Mouse (Mus musculus) midbrain, embryonic 14.5 days (tissue): Measurements from ENCODE around the gene Pip5k1b. TPM values are rescaled to one million over a fixed set of nuclear protein-coding genes. Genes with fewer than 3 reads are reported as not detected.

Experiments
- ATAC-seq: fragments of 200-750 bp; cut with Nextera tagmentation; 2 replicates; pipeline ENCODE4 v1.8.0; 2017; ENCODE audit warnings: moderate number of reproducible peaks, moderate library complexity; ENCODE audit not compliant: low FRiP score, low TSS enrichment
- DNase-seq: peaks from one replicate; pipeline ENCODE4 v3.0.0-alpha.2; 2015
- H3K27ac ChIP-seq: fragments of 300-500 bp; sonication (generic); replicated peaks from 2 replicates; pipeline ENCODE4 v1.5.1; 2014; ENCODE audit warnings: mild to moderate bottlenecking, low read depth, low read length, moderate library complexity
- H3K27me3 ChIP-seq: fragments of 300-500 bp; sonication (generic); 2 replicates; pipeline ENCODE4 v1.6.1; 2014; ENCODE audit warnings: low read length, control low read depth, mixed read lengths; ENCODE audit not compliant: control insufficient read depth, insufficient read depth
- H3K36me3 ChIP-seq: fragments of 300-500 bp; sonication (generic); 2 replicates; pipeline ENCODE4 v1.6.1; 2014; ENCODE audit warnings: low read length, control low read depth; ENCODE audit not compliant: control insufficient read depth, insufficient read depth
- H3K4me1 ChIP-seq: fragments of 300-500 bp; sonication (generic); 2 replicates; pipeline ENCODE4 v1.6.1; 2014; ENCODE audit warnings: mild to moderate bottlenecking, antibody characterized with exemption, low read length, control low read depth; ENCODE audit not compliant: control insufficient read depth, insufficient read depth
- H3K4me2 ChIP-seq: fragments of 300-500 bp; sonication (generic); 2 replicates; pipeline ENCODE4 v1.6.1; 2014; ENCODE audit warnings: mild to moderate bottlenecking, low read length, moderate library complexity
- H3K4me3 ChIP-seq: fragments of 300-500 bp; sonication (generic); replicated peaks from 2 replicates; pipeline ENCODE4 v1.5.1; 2014; ENCODE audit warnings: low read depth, low read length
- H3K9ac ChIP-seq: fragments of 300-500 bp; sonication (generic); replicated peaks from 2 replicates; pipeline ENCODE4 v1.6.1; 2014; ENCODE audit warnings: mild to moderate bottlenecking, low read length, moderate library complexity
- H3K9me3 ChIP-seq: fragments of 300-500 bp; sonication (generic); 2 replicates; pipeline ENCODE4 v1.6.1; 2016; ENCODE audit warnings: low read length, control low read depth, mixed read lengths; ENCODE audit not compliant: control insufficient read depth
- WGBS: fragments of 180-500 bp; shearing (Covaris S2); extraction: QIAGEN DNeasy Blood & Tissue Kit; methylation state at CpG from one replicate; pipeline ENCODE4 v1.1.7; 2014; 5-methylcytosine and 5-hydroxymethylcytosine counted together
- polyA plus RNA-seq: library from polyadenylated mRNA; unstranded; fragments of >200 nt; fragmentation: Nextera tagmentation; extraction: Ambion mirVana; gene quantifications from 2 replicates; pipeline ENCODE4 v1.2.1, GENCODE M21; 2014

Pip5k1b gene
- polyA plus RNA-seq, 1 experiment from 2014 or later, result 2.1 TPM

DNA sequence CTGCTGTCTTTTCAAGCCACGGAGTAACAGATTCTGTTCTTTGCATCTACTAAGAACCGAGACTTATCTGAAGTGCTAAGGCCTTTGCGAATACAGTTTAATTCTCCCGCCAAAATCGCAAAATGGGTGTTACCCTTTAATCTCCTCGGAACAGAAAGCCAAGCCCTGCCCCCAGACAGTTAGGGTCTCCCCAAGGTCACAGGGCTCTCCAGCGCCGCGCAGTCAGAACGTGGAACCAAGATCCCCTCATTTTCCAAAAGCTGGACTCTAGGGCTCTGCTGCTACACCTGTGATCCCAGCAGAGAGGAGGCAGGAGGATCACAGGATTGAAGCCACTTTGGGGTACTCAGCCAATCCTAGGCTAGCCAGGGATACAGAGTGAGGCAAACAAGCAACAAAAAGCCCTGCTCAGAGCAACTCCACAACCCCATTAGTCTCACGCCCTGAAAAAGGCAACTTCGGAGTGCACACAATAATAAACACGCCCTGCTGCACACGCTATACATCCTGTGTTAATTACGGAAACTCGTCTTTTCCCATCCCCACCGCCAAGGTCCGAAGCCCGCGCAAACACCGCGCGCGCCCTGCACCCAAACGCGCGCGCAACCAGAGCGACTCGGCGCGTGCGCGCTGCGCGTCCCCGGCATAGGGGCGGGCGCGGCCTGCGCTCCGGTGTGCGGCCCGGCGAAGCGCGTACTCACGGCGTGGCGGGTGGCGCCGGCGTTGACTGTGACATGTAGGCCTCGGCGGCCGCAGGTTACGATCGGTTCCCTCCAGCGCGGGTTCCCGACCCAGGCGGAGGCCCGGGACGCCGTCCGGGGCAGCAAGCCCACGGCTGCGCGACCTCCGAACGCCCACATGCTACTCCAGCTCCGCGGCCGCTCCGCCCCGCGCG, 275.7 kb downstream of the Pip5k1b start:
- Histone ChIP-seq H3K27ac (peak overlapping the region; percentile 81), H3K4me2 (peak overlapping the region; percentile 90), H3K9me3 (no peaks in the 10 kb centered on the region), H3K4me3 (peak overlapping the region; percentile 66), H3K9ac (peak overlapping the region; percentile 68), H3K27me3 (no peaks in the 10 kb centered on the region), H3K36me3 (no peaks in the 10 kb centered on the region), H3K4me1 (peaks cover 8% of the 10 kb centered on the region; the same call in 1 of the 2 replicates)
- ATAC-seq, result peak; percentile 79
- peak; percentile 95 for DNase-seq
- WGBS, result under 1% methylated on average over 78 of the region's 78 CpGs

DNA sequence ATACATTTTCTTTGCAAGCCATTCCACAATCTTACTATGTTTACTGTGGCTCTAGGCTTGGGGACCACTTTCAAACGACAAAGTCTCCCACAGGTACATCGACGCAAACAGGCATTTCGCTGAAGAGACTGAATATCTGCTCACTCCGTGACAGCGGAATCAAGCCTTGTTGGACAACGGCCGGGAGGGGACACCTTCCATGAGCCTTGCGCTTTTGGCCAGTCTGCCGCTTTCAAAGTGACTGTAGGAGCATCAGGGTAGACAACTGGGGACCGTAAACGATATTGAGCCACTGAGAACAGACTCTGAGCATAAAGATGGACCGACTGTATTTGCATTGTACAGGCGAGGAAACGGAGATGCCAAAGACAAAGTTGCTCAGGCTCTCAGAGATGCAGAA, 276.8 kb downstream of the Pip5k1b start:
- ATAC-seq, result no peak
- Histone ChIP-seq H3K36me3 (no peaks in the 10 kb centered on the region), H3K27ac (no peak overlapping the region), H3K9ac (no peak overlapping the region), H3K4me3 (no peak overlapping the region), H3K27me3 (no peaks in the 10 kb centered on the region), H3K4me1 (peaks cover 8% of the 10 kb centered on the region; the same call in 1 of the 2 replicates), H3K4me2 (peak overlapping the region; percentile 90), H3K9me3 (no peaks in the 10 kb centered on the region)
- WGBS, result 85% methylated on average over 15 of the region's 15 CpGs
- DNase-seq, result no peak

DNA sequence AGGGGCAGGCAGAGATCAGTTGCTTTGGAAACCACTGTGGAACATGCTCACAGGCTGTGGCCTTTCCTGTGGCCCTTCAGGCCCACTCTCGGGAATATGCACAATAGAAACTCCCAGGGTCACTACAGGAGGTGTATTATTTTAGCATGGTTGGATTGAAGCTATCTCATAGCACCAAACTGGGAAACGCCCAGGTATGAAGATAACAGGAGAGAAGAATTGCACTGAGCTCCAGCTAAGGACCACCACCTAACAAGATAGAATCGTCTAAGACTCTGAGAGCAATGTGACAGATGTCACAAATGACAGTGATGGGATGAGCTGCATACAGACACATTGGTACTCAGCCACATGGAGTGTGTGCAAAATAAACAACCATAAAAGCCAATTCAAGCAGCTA, 281.4 kb downstream of the Pip5k1b start:
- Histone ChIP-seq H3K36me3 (no peaks in the 10 kb centered on the region), H3K4me3 (no peak overlapping the region), H3K9me3 (no peaks in the 10 kb centered on the region), H3K27me3 (no peaks in the 10 kb centered on the region), H3K9ac (no peak overlapping the region), H3K4me2 (no peak overlapping the region), H3K4me1 (peaks cover 14% of the 10 kb centered on the region; the same call in 1 of the 2 replicates), H3K27ac (no peak overlapping the region)
- DNase-seq, result no peak
- WGBS, result 57% methylated on average over 3 of the region's 3 CpGs
- ATAC-seq, result no peak

DNA sequence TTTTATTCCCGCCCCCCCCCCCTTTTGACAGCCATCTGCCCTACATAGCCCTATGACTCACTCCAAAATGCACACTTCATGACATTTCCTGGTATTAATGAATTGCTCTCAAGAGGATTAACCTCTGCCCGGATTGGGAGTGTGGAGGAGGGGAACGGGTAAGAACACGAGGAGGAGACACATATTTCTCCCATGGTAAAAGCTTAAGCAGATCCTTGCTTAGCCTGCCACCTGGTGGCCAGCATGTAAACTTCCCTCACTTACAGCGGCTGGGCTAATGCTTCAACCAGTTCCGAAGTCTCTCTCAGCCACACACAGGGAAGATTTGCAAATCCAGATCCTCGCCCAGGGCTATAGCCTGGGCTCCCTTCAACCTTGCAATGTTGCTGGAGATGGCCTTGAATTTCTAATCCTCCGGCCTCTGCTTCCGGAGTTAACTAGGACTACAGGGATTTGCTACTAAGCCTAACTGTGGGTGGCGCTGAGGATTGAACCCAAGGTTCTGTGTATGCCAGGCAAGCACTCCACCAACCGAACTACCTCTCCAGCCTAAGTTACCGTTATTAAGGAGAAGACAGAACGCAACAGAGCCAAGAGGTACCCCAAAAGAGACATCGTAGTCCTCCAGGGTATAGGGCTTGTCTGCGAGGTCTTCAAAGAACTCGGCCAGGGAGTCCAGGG, 283.8 kb downstream of the Pip5k1b start:
- Histone ChIP-seq H3K27me3 (no peaks in the 10 kb centered on the region), H3K4me2 (peak overlapping the region; percentile 28), H3K4me3 (no peak overlapping the region), H3K9ac (no peak overlapping the region), H3K27ac (no peak overlapping the region), H3K4me1 (peaks cover 21% of the 10 kb centered on the region), H3K9me3 (no peaks in the 10 kb centered on the region), H3K36me3 (no peaks in the 10 kb centered on the region)
- DNase-seq (peak; percentile 93), ATAC-seq (peak; percentile 81)
- 44% methylated on average over 16 of the region's 16 CpGs for WGBS

DNA sequence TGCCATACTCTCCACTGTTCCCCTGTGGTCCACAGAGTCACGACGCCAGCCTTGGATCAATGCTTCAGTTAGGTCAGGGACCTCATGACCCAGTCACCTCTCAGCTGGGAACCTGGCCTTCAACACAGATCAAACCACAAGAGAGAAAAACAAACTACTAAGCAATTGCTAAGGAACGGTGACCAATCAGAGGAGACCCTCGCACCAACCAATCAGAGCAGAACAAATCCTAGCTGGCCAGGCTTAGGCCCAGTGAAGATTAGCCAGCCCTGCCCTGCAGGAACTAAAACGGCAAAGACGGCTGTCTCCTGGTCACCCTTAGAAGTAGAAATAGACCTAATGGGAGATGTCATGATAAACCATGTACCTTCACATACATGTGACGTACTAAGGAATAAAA, 284.3 kb downstream of the Pip5k1b start:
- 30% methylated on average over 7 of the region's 7 CpGs for WGBS
- H3K4me2 ChIP-seq, result peak overlapping the region; percentile 28
- H3K27ac ChIP-seq, result no peak overlapping the region
- no peak overlapping the region for H3K9ac ChIP-seq
- H3K27me3 ChIP-seq, result no peaks in the 10 kb centered on the region
- no peaks in the 10 kb centered on the region for H3K9me3 ChIP-seq
- peak; percentile 62 for ATAC-seq
- peak; percentile 48 for DNase-seq
- peaks cover 21% of the 10 kb centered on the region for H3K4me1 ChIP-seq
- no peak overlapping the region for H3K4me3 ChIP-seq
- H3K36me3 ChIP-seq, result no peaks in the 10 kb centered on the region

DNA sequence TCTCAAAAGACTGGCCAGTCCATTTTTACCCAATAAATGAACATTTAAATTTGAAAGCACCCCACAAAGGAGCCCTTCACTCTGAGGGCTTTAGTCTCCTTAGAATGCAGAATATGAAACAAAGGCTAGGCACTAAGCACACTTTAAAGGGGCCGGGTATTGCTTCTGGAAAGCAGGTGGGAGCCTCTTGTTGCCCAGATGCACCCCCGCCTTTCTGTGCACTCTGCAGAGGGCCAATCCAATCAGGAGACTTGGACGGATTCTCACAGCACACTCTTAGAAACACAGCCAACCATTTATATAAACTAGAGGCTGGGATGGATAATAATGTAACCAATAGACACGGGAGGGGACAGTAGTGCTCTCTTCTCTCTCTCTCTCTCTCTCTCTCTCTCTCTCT, 287.1 kb downstream of the Pip5k1b start:
- Histone ChIP-seq H3K36me3 (no peaks in the 10 kb centered on the region; the same call in 1 of the 2 replicates), H3K9me3 (no peaks in the 10 kb centered on the region), H3K9ac (no peak overlapping the region), H3K27ac (peak overlapping the region; percentile 64), H3K27me3 (no peaks in the 10 kb centered on the region), H3K4me1 (peaks cover 21% of the 10 kb centered on the region), H3K4me2 (no peak overlapping the region), H3K4me3 (no peak overlapping the region)
- 16% methylated on average over 4 of the region's 4 CpGs for WGBS
- DNase-seq (peak; percentile 55), ATAC-seq (0 out of 2 replicates have a peak, but pooled peaks have one; percentile 42)

DNA sequence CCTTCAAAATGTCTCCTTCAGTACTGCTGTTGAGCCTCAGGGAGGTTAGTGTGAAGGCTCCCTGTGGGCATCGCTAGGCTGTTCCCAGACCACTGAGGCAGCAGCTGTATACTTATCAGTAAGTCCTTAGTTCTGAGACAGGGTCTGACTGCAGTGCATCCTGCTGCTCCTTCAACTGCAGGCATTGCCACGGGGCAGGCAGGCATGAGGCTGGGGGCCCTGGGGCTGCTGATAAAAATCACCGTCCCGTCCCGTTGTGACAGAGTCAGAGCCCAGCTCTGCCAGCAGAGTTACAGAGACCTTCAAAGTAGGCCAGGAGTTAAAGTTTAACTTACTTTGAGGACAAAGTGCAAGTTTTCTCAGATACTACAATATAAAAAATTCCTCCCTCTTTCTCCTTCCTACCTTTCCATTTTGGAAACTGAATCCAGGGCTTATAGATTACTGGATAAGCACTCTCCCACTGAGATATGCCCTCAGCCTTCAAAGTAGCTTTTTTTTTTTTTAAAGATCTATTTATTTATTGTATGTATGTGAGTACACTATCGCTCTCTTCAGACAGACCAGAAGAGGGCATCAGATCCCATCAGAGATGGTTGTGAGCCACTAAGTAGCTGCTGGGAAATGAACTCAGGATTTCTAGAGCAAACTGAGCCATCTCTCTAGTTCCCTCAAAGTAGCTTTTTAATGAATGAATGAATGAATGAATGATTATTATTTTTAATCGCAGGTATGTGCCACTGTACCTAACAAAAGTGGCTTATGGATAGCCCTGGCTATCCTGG, 289.4 kb downstream of the Pip5k1b start:
- H3K27ac ChIP-seq, result no peak overlapping the region

DNA sequence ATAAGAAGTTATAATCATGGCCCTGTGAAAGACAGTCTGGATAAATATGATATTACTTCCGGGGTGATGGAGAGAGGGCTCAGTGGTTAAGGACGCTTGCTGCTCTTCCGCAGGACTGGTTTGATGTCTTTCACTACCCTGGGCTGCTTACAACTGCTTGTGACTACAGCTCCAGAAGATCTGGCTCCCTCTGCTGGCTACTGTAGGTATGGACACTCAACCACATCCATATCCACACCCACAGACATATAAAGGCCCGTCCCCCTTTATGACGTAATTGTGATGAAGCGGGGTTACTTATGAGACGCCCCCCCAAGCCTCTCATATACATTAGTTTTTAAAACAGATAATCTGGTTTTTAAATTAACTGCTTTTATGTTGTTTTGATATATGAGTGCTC, 290.7 kb downstream of the Pip5k1b start:
- H3K4me2 ChIP-seq, result no peak overlapping the region
- peaks cover 10% of the 10 kb centered on the region; the same call in 1 of the 2 replicates for H3K4me1 ChIP-seq
- DNase-seq (peak; percentile 86), ATAC-seq (0 out of 2 replicates have a peak, but pooled peaks have one; percentile 61)
- no peak overlapping the region for H3K27ac ChIP-seq
- H3K4me3 ChIP-seq, result no peak overlapping the region
- WGBS, result 50% methylated on average over 7 of the region's 7 CpGs
- H3K9me3 ChIP-seq, result no peaks in the 10 kb centered on the region
- H3K36me3 ChIP-seq, result peaks cover 5% of the 10 kb centered on the region; the same call in 1 of the 2 replicates
- H3K27me3 ChIP-seq, result no peaks in the 10 kb centered on the region
- no peak overlapping the region for H3K9ac ChIP-seq

More for the DNA sequence above, 289.4 kb downstream of the Pip5k1b start:
- H3K4me1 ChIP-seq, result peaks cover 17% of the 10 kb centered on the region
- DNase-seq (no peak), ATAC-seq (no peak)
- H3K9ac ChIP-seq, result no peak overlapping the region
- no peak overlapping the region for H3K4me3 ChIP-seq
- 95% methylated on average over 7 of the region's 7 CpGs for WGBS
- H3K4me2 ChIP-seq, result no peak overlapping the region
- no peaks in the 10 kb centered on the region for H3K9me3 ChIP-seq
- peaks cover 5% of the 10 kb centered on the region; the same call in 1 of the 2 replicates for H3K36me3 ChIP-seq
- no peaks in the 10 kb centered on the region for H3K27me3 ChIP-seq
